8 mouse cellular contexts compared by ENCODE assay signal in the genomic region with DNA sequence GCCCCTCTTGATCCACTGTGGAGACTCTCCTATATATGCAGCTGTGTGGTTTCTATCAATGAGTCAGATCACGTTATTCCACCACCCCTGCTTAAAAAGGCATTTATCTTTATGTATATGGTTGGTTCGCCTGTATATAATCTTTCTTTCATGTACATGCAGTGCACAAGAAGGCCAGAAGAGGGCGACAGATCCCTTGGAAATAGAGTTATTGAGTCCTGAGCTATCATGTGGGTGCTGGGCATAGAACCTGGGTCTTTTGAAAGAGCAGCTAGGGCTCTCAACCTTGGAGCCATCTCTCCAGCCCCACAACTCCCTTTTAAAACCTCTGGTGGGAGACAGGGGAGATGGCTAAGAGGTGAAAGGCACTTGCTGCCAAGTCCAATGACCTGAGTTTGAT. TPM values are rescaled to one million over a fixed set of nuclear protein-coding genes. Genes with fewer than 3 reads are reported as not detected.
A peak's percentile ranks its signal among the peaks of the same experiment; 100 is the strongest.
DNase-seq lines count a peak whose midpoint lies in the region; ATAC-seq and TF ChIP-seq lines count a peak whose summit lies in the region.

No protein-coding gene starts in this region.

- TF ChIP-seq CTCF in heart, postnatal 0 days (IDR thresholded peaks at IDR 0.05; ENCODE audit: low read depth) = peak; percentile 39
- TF ChIP-seq CTCF in Patski (IDR thresholded peaks at IDR 0.05) = peak; percentile 76
- peak; percentile 72 for TF ChIP-seq CTCF in liver, postnatal 0 days (IDR thresholded peaks at IDR 0.05; ENCODE audit: low read depth)

- 34% methylated on average over 3 of the region's 3 CpGs for WGBS in heart, postnatal 0 days
- WGBS in liver, postnatal 0 days (ENCODE audit: insufficient replicate concordance) = 24% methylated on average over 3 of the region's 3 CpGs
- 30% methylated on average over 3 of the region's 3 CpGs for WGBS in forebrain, embryonic 15.5 days
- 35% methylated on average over 3 of the region's 3 CpGs for WGBS in neural tube, embryonic 15.5 days

- no peak overlapping the region for H3K27ac ChIP-seq in heart, postnatal 0 days (ENCODE audit: low read depth)
- H3K27ac ChIP-seq in liver, postnatal 0 days (ENCODE audit: low read depth) = no peak overlapping the region
- H3K27ac ChIP-seq in forebrain, embryonic 15.5 days (replicated peaks) = no peak overlapping the region
- H3K27ac ChIP-seq in neural tube, embryonic 15.5 days (replicated peaks) = no peak overlapping the region

- POLR2A ChIA-PET in Patski (lab: Charles Lee) = interaction anchor here (0.6 kb wide), 1 partner anchor 210 kb away, joined by 3 read pairs; no protein-coding TSS in a partner anchor

- H3K9ac ChIP-seq in heart, postnatal 0 days (replicated peaks; ENCODE audit: low read depth, low read length) = no peak overlapping the region
- H3K9ac ChIP-seq in liver, postnatal 0 days (replicated peaks) = no peak overlapping the region
- no peak overlapping the region for H3K9ac ChIP-seq in forebrain, embryonic 15.5 days (replicated peaks)
- H3K9ac ChIP-seq in neural tube, embryonic 15.5 days (replicated peaks) = no peak overlapping the region

- no peak for ATAC-seq in heart, postnatal 0 days (ENCODE audit: insufficient read depth, low read depth)
- no peak for ATAC-seq in Patski
- ATAC-seq in liver, postnatal 0 days = no peak
- ATAC-seq in forebrain, embryonic 15.5 days (replicated peaks) = no peak
- no peak for ATAC-seq in neural tube, embryonic 15.5 days (ENCODE audit: low FRiP score)

- H3K4me1 ChIP-seq in heart, postnatal 0 days (ENCODE audit: control insufficient read depth, insufficient read depth) = no peaks in the 10 kb centered on the region
- no peaks in the 10 kb centered on the region for H3K4me1 ChIP-seq in liver, postnatal 0 days (ENCODE audit: insufficient read depth)
- no peaks in the 10 kb centered on the region for H3K4me1 ChIP-seq in forebrain, embryonic 15.5 days
- no peaks in the 10 kb centered on the region for H3K4me1 ChIP-seq in neural tube, embryonic 15.5 days

- CTCF ChIA-PET in Patski (lab: Charles Lee) = interaction anchor here (0.7 to 2.0 kb wide), 3 partner anchors 10 to 72 kb away, joined by 3 to 7 read pairs (median 4); no protein-coding TSS in a partner anchor

- TF ChIP-seq EP300 in heart, postnatal 0 days (IDR thresholded peaks at IDR 0.05; ENCODE audit: low read depth) = no peak
- TF ChIP-seq EP300 in liver, postnatal 0 days (IDR thresholded peaks at IDR 0.05; ENCODE audit: low read depth) = no peak

- no peak overlapping the region for H3K4me3 ChIP-seq in heart, postnatal 0 days (ENCODE audit: low read depth, low read length)
- no peak overlapping the region for H3K4me3 ChIP-seq in liver, postnatal 0 days (ENCODE audit: low read depth, low read length)
- no peak overlapping the region for H3K4me3 ChIP-seq in forebrain, embryonic 15.5 days
- H3K4me3 ChIP-seq in neural tube, embryonic 15.5 days (replicated peaks) = no peak overlapping the region

- no peak for DNase-seq in heart, postnatal 0 days (ENCODE audit: low spot score)
- no peak for DNase-seq in heart, adult 9 months (ENCODE audit: low spot score in 2 of 2)
- peak; percentile 62 for DNase-seq in 416B (ENCODE audit: low read depth)
- DNase-seq in Patski (ENCODE audit: low read depth, low spot score) = no peak
- peak; percentile 36 for DNase-seq in liver, postnatal 0 days
- DNase-seq in cerebellum, adult 8-10 months = no peak

- no peak overlapping the region for H3K4me2 ChIP-seq in heart, postnatal 0 days (ENCODE audit: low read depth, low read length)
- no peak overlapping the region for H3K4me2 ChIP-seq in liver, postnatal 0 days (ENCODE audit: low read depth, low read length)
- H3K4me2 ChIP-seq in forebrain, embryonic 15.5 days (replicated peaks) = no peak overlapping the region
- H3K4me2 ChIP-seq in neural tube, embryonic 15.5 days = no peak overlapping the region

- peaks cover 18% of the 10 kb centered on the region for H3K36me3 ChIP-seq in heart, postnatal 0 days (replicated peaks; ENCODE audit: control insufficient read depth, insufficient read depth, low read length)
- H3K36me3 ChIP-seq in liver, postnatal 0 days (replicated peaks; ENCODE audit: insufficient read depth, low read length) = no peaks in the 10 kb centered on the region
- H3K36me3 ChIP-seq in forebrain, embryonic 15.5 days = no peaks in the 10 kb centered on the region
- H3K36me3 ChIP-seq in neural tube, embryonic 15.5 days = 0 out of 2 replicates have a peak, but pooled peaks cover 6% of the 10 kb centered on the region

- H3K27me3 ChIP-seq in heart, postnatal 0 days (ENCODE audit: control insufficient read depth, insufficient read depth, low read length) = no peaks in the 10 kb centered on the region
- H3K27me3 ChIP-seq in Patski = no peaks in the 10 kb centered on the region
- no peaks in the 10 kb centered on the region for H3K27me3 ChIP-seq in liver, postnatal 0 days (ENCODE audit: insufficient read depth, low read length)
- H3K27me3 ChIP-seq in forebrain, embryonic 15.5 days = no peaks in the 10 kb centered on the region
- H3K27me3 ChIP-seq in neural tube, embryonic 15.5 days (replicated peaks) = 0 out of 2 replicates have a peak, but pooled peaks cover 2% of the 10 kb centered on the region

- no peaks in the 10 kb centered on the region for H3K9me3 ChIP-seq in heart, postnatal 0 days (replicated peaks; ENCODE audit: control insufficient read depth, low read length)
- H3K9me3 ChIP-seq in liver, postnatal 0 days (ENCODE audit: low read length) = no peaks in the 10 kb centered on the region
- H3K9me3 ChIP-seq in forebrain, embryonic 15.5 days = no peaks in the 10 kb centered on the region
- H3K9me3 ChIP-seq in neural tube, embryonic 15.5 days (replicated peaks) = no peaks in the 10 kb centered on the region

- in situ Hi-C loops in Patski (cut with MboI; ENCODE audit: low pct_unique_long_range_greater_than_20kb) = loop anchor here (5.0 kb wide), 1 partner anchor 71 kb away; no protein-coding TSS in a partner anchor

RNA-seq across cellular contexts. Expression of a gene that starts 32.9 kb away (rescaled TPM):
- total RNA-seq in heart, postnatal 0 days (2014; rRNA removed; ENCODE audit: low replicate concordance) = 131 and 134 TPM in 2 replicates
- 328 and 340 TPM in 2 replicates for polyA plus RNA-seq in heart, postnatal 0 days (2015; fragmentation: Nextera tagmentation; extraction: Ambion mirVana)
- polyA plus RNA-seq in Patski (2021) = 322 TPM
- 101 and 104 TPM in 2 replicates for polyA plus RNA-seq in liver, postnatal 0 days (2015; fragmentation: Nextera tagmentation; extraction: Ambion mirVana)
- polyA plus RNA-seq in forebrain, embryonic 15.5 days (2015; fragmentation: Nextera tagmentation; extraction: Ambion mirVana) = 586 and 605 TPM in 2 replicates
- 708 and 827 TPM in 2 replicates for polyA plus RNA-seq in neural tube, embryonic 15.5 days (2015; fragmentation: Nextera tagmentation; extraction: Ambion mirVana)

Comparison
In these comparisons a context has a peak if more than half of its experiments do, and no peak if none do; other contexts are left out.
1. DNase-seq: peak in 416B (single experiment) and liver, postnatal 0 days (single experiment); none in heart, postnatal 0 days (single experiment), heart, adult 9 months (0 of 2), Patski (single experiment) and cerebellum, adult 8-10 months (single experiment).
2. Peak in every context shown above with its lines, with median percentiles within 50 percentile points of each other: CTCF ChIP-seq.